Mouse (Mus musculus): ENCODE results near the gene Rgcc. TPM values are rescaled to one million over a fixed set of nuclear protein-coding genes. Genes with fewer than 3 reads are reported as not detected.

The Rgcc gene
- total RNA-seq, 2 experiments from 2014 or later: 46.9 to 78.3 TPM

GRCm38 (mm10) chr14:79242386-79242720 is 59.1 kb downstream of the Rgcc start:
- no peak overlapping the region for H3K4me3 ChIP-seq
- no peak overlapping the region for H3K27ac ChIP-seq
- no peak for TF ChIP-seq CTCF (IDR thresholded peaks at IDR 0.05)
- no peak for DNase-seq
- intact Hi-C loops (cut with DNase I): no loop called here

GRCm38 (mm10) chr14:79241656-79242385 is 59.6 kb downstream of the Rgcc start:
- DNase-seq: no peak
- H3K4me3 ChIP-seq: no peak overlapping the region
- intact Hi-C loops (cut with DNase I): no loop called here
- H3K27ac ChIP-seq: no peak overlapping the region
- no peak for TF ChIP-seq CTCF (IDR thresholded peaks at IDR 0.05)

- no peak for TF ChIP-seq CTCF (IDR thresholded peaks at IDR 0.05)
- intact Hi-C loops (cut with DNase I): no loop called here
- H3K4me3 ChIP-seq: no peak overlapping the region
- DNase-seq: no peak
- H3K27ac ChIP-seq: no peak overlapping the region
These were observed 60.3 kb downstream of the Rgcc start for GRCm38 (mm10) chr14:79241057-79241570.

DNA sequence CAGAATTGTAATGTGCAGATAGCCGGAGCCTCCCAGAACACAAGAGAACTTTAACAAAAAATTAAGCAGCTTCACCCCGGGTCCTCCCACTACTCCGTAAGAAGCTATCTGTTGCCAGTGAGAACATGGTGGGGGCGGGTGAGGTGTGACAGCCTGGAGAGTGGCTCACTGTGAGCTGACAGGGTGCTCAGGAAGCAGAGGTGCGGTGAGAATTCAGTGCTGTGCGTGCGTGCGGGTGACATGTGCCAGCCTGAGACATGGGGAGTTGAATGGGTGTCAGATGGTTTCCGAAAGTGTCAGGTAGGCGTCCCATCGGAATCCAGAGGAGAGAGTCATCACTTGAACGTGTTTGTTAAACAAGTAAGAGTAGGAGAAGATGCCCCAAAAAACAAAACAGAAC is 62.0 kb downstream of the Rgcc start:
- intact Hi-C loops (cut with DNase I): no loop called here
- H3K27ac ChIP-seq: no peak overlapping the region
- no peak for TF ChIP-seq CTCF (IDR thresholded peaks at IDR 0.05)
- H3K4me3 ChIP-seq: no peak overlapping the region
- no peak for DNase-seq

Other genes with a start within 250 kb of the Rgcc start
- gene Zfp957, start 54.3 kb downstream of the Rgcc start, total RNA-seq (2021): not detected
- 10 to 100 TPM; 22.3 to 22.9 TPM for gene Naa16, start 89.1 kb upstream of the Rgcc start, total RNA-seq (2021)
- gene Mtrf1, start 96.1 kb upstream of the Rgcc start, total RNA-seq (2021): 1 to 10 TPM; 8.9 to 9.5 TPM
- gene Kbtbd7, start 124.9 kb upstream of the Rgcc start, total RNA-seq (2021): 1 to 10 TPM; 5.4 to 7.2 TPM
- gene Kbtbd6, start 150.2 kb upstream of the Rgcc start, total RNA-seq (2021): under 1 TPM in 1 of 2 experiments, not detected in 1; 0.20 TPM
- gene Elf1, start 179.5 kb upstream of the Rgcc start, total RNA-seq (2021): 1 to 10 TPM; 4.6 to 6.0 TPM
- 10 to 100 TPM; 19.3 to 25.7 TPM for gene Wbp4, start 179.9 kb upstream of the Rgcc start, total RNA-seq (2021)

Data from gastrocnemius, adult 2 months (tissue).